Comparison of ENCODE assay signal across 8 mouse cellular contexts in genomic region chr11:85139581-85140540, GRCm38 (mm10). TPM values are rescaled to one million over a fixed set of nuclear protein-coding genes. Genes with fewer than 3 reads are reported as not detected.
DNase-seq lines count a peak whose midpoint lies in the region; ATAC-seq and TF ChIP-seq lines count a peak whose summit lies in the region.

Gene Usp32, minus strand, starts transcription at chr11:85140161.

- DNase-seq in c-Kit-positive CD71-positive TER-119-positive erythroid progenitor cells, embryonic 14.5 days (ENCODE audit: low spot score), result peak; percentile 98
- peak; percentile 97 for DNase-seq in heart, postnatal 0 days (ENCODE audit: low spot score)
- peak; percentile 87 for DNase-seq in large intestine, adult 2 months (ENCODE audit: low read depth, low spot score)
- DNase-seq in liver, postnatal 0 days, result peak; percentile 99
- peak; percentile 96 for DNase-seq in testis, postnatal 10 days (ENCODE audit: low spot score)

- peak; percentile 98 for ATAC-seq in forebrain, embryonic 12.5 days (ENCODE audit: low FRiP score)
- peak; percentile 98 for ATAC-seq in heart, postnatal 0 days (ENCODE audit: insufficient read depth, low read depth)
- ATAC-seq in liver, postnatal 0 days, result peak; percentile 98
- ATAC-seq in neural tube, embryonic 14.5 days (ENCODE audit: low read depth), result peak; percentile 95

- TF ChIP-seq CTCF in E14TG2a.4 (conservative IDR thresholded peaks at IDR 0.05; ENCODE audit: low read length), result no peak
- TF ChIP-seq CTCF in heart, postnatal 0 days (IDR thresholded peaks at IDR 0.05; ENCODE audit: low read depth), result no peak
- TF ChIP-seq CTCF in liver, postnatal 0 days (IDR thresholded peaks at IDR 0.05; ENCODE audit: low read depth), result peak; percentile 46

- peak within 1 kb of the TSS; percentile 92 for H3K4me3 ChIP-seq in E14TG2a.4 (replicated peaks; ENCODE audit: low read length)
- peak within 1 kb of the TSS; percentile 79 for H3K4me3 ChIP-seq in forebrain, embryonic 12.5 days (replicated peaks)
- peak within 1 kb of the TSS; percentile 96 for H3K4me3 ChIP-seq in heart, postnatal 0 days (ENCODE audit: low read depth, low read length)
- H3K4me3 ChIP-seq in liver, postnatal 0 days (ENCODE audit: low read depth, low read length), result peak within 1 kb of the TSS; percentile 98
- peak within 1 kb of the TSS; percentile 77 for H3K4me3 ChIP-seq in neural tube, embryonic 14.5 days (ENCODE audit: low read depth, low read length)

- H3K27ac ChIP-seq in forebrain, embryonic 12.5 days, result peak within 1 kb of the TSS; percentile 77
- peak within 1 kb of the TSS; percentile 88 for H3K27ac ChIP-seq in heart, postnatal 0 days (ENCODE audit: low read depth)
- peak within 1 kb of the TSS; percentile 96 for H3K27ac ChIP-seq in liver, postnatal 0 days (ENCODE audit: low read depth)
- H3K27ac ChIP-seq in neural tube, embryonic 14.5 days (ENCODE audit: low read depth, low read length), result peak within 1 kb of the TSS; percentile 86

- WGBS in forebrain, embryonic 12.5 days, result under 1% methylated on average over 82 of the region's 94 CpGs
- 1% methylated on average over 70 of the region's 94 CpGs for WGBS in heart, postnatal 0 days
- WGBS in large intestine, adult 2 months, result 1% methylated on average over 91 of the region's 94 CpGs
- 1% methylated on average over 79 of the region's 94 CpGs for WGBS in liver, postnatal 0 days (ENCODE audit: insufficient replicate concordance)
- under 1% methylated on average over 82 of the region's 94 CpGs for WGBS in neural tube, embryonic 14.5 days

- H3K27me3 ChIP-seq in E14TG2a.4 (ENCODE audit: insufficient read depth, low read length), result no peaks in the 10 kb centered on the region
- H3K27me3 ChIP-seq in forebrain, embryonic 12.5 days, result no peaks in the 10 kb centered on the region
- H3K27me3 ChIP-seq in heart, postnatal 0 days (ENCODE audit: control insufficient read depth, insufficient read depth, low read length), result no peaks in the 10 kb centered on the region
- H3K27me3 ChIP-seq in liver, postnatal 0 days (ENCODE audit: insufficient read depth, low read length), result no peaks in the 10 kb centered on the region
- no peaks in the 10 kb centered on the region for H3K27me3 ChIP-seq in neural tube, embryonic 14.5 days (ENCODE audit: control insufficient read depth, insufficient read depth, low read length)

- peak within 1 kb of the TSS; percentile 91 for H3K9ac ChIP-seq in forebrain, embryonic 12.5 days
- peak within 1 kb of the TSS; percentile 93 for H3K9ac ChIP-seq in heart, postnatal 0 days (replicated peaks; ENCODE audit: low read depth, low read length)
- H3K9ac ChIP-seq in liver, postnatal 0 days (replicated peaks), result peak within 1 kb of the TSS; percentile 96
- H3K9ac ChIP-seq in neural tube, embryonic 14.5 days (replicated peaks; ENCODE audit: low read depth, low read length), result peak within 1 kb of the TSS; percentile 80

- peaks cover 30% of the 10 kb centered on the region for H3K4me1 ChIP-seq in E14TG2a.4 (replicated peaks; ENCODE audit: low read depth, low read length)
- H3K4me1 ChIP-seq in forebrain, embryonic 12.5 days, result peaks cover 14% of the 10 kb centered on the region
- no peaks in the 10 kb centered on the region for H3K4me1 ChIP-seq in heart, postnatal 0 days (ENCODE audit: control insufficient read depth, insufficient read depth)
- peaks cover 15% of the 10 kb centered on the region; the same call in 1 of the 2 replicates for H3K4me1 ChIP-seq in liver, postnatal 0 days (ENCODE audit: insufficient read depth)
- H3K4me1 ChIP-seq in neural tube, embryonic 14.5 days (ENCODE audit: control insufficient read depth, insufficient read depth, low read length), result 0 out of 2 replicates have a peak, but pooled peaks cover 6% of the 10 kb centered on the region

- TF ChIP-seq EP300 in heart, postnatal 0 days (IDR thresholded peaks at IDR 0.05; ENCODE audit: low read depth), result peak; percentile 56; the same call in 1 of the 2 replicates
- TF ChIP-seq EP300 in liver, postnatal 0 days (IDR thresholded peaks at IDR 0.05; ENCODE audit: low read depth), result peak; percentile 76; the same call in 1 of the 2 replicates

- peak within 1 kb of the TSS; percentile 76 for H3K4me2 ChIP-seq in forebrain, embryonic 12.5 days
- H3K4me2 ChIP-seq in heart, postnatal 0 days (ENCODE audit: low read depth, low read length), result peak within 1 kb of the TSS; percentile 77
- peak within 1 kb of the TSS; percentile 84 for H3K4me2 ChIP-seq in liver, postnatal 0 days (ENCODE audit: low read depth, low read length)
- H3K4me2 ChIP-seq in neural tube, embryonic 14.5 days (ENCODE audit: low read depth, low read length), result peak within 1 kb of the TSS; percentile 75

- no peaks in the 10 kb centered on the region for H3K9me3 ChIP-seq in E14TG2a.4 (ENCODE audit: low read length)
- no peaks in the 10 kb centered on the region for H3K9me3 ChIP-seq in forebrain, embryonic 12.5 days
- no peaks in the 10 kb centered on the region for H3K9me3 ChIP-seq in heart, postnatal 0 days (replicated peaks; ENCODE audit: control insufficient read depth, low read length)
- no peaks in the 10 kb centered on the region for H3K9me3 ChIP-seq in liver, postnatal 0 days (ENCODE audit: low read length)
- no peaks in the 10 kb centered on the region for H3K9me3 ChIP-seq in neural tube, embryonic 14.5 days (ENCODE audit: control insufficient read depth, low read length)

- no peaks in the 10 kb centered on the region for H3K36me3 ChIP-seq in E14TG2a.4 (ENCODE audit: insufficient read depth, low read length)
- H3K36me3 ChIP-seq in forebrain, embryonic 12.5 days (replicated peaks), result no peaks in the 10 kb centered on the region
- no peaks in the 10 kb centered on the region for H3K36me3 ChIP-seq in heart, postnatal 0 days (replicated peaks; ENCODE audit: control insufficient read depth, insufficient read depth, low read length)
- H3K36me3 ChIP-seq in liver, postnatal 0 days (replicated peaks; ENCODE audit: insufficient read depth, low read length), result no peaks in the 10 kb centered on the region; the same call in 1 of the 2 replicates
- H3K36me3 ChIP-seq in neural tube, embryonic 14.5 days (ENCODE audit: control insufficient read depth, insufficient read depth, low read length), result no peaks in the 10 kb centered on the region

RNA-seq across cellular contexts. Expression of gene Usp32, which starts in this region (rescaled TPM):
- polyA plus RNA-seq in forebrain, embryonic 12.5 days (2016; fragmentation: Nextera tagmentation; extraction: Ambion mirVana), result 7.8 and 8.5 TPM in 2 replicates
- total RNA-seq in heart, postnatal 0 days (2014; rRNA removed; ENCODE audit: low replicate concordance), result 9.9 and 20.7 TPM in 2 replicates
- polyA plus RNA-seq in heart, postnatal 0 days (2015; fragmentation: Nextera tagmentation; extraction: Ambion mirVana), result 2.0 and 2.3 TPM in 2 replicates
- 3.4 and 6.6 TPM in 2 replicates for polyA plus RNA-seq in large intestine, adult 2 months (2012; rRNA removed)
- 4.7 and 6.1 TPM in 2 replicates for polyA plus RNA-seq in liver, postnatal 0 days (2015; fragmentation: Nextera tagmentation; extraction: Ambion mirVana)
- polyA plus RNA-seq in neural tube, embryonic 14.5 days (2014; fragmentation: Nextera tagmentation; extraction: Ambion mirVana), result 20.2 and 21.1 TPM in 2 replicates

Comparison
In these comparisons a context has a peak if more than half of its experiments do, and no peak if none do; other contexts are left out.
1. Peak in every context shown above with its lines: DNase-seq, ATAC-seq, H3K4me3 ChIP-seq and H3K27ac ChIP-seq.